Mouse (Mus musculus): Measurements from ENCODE around the gene Gas2. TPM values are rescaled to one million over a fixed set of nuclear protein-coding genes. Genes with fewer than 3 reads are reported as not detected.

Gene Gas2
- polyA plus RNA-seq, 1 experiment from 2014 or later = 10.2 TPM

DNA sequence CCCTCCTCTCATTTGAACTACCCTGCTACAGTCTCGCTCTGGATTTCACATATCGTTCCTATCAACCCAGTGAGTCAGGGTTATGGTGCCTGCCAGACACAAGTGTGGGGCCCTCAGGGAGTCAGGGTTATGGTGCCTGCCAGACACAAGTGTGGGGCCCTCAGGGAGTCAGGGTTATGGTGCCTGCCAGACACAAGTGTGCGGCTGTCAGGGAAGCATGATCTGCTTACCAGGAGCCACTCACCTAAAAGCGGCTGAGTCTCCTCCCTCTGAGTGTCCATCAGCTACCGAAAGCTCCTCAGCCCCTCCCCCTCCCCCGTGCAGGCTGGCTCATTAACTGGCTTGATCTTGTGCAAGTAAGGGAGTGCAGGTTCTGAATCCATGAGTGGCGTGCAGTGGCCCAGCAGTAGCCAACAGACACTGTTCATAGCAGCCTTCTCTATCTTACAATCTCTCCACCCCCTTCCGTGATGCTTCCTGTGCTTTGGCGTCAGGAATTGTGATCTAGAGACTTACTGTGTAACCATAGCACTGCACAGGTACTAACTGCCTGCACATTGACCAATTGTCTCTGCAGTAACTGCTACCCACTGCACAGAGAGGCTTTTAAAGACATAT lies 93.7 kb downstream of the Gas2 start:
- Histone ChIP-seq H3K9me3 (replicated peaks; ENCODE audit: control insufficient read depth, low read length) (no peaks in the 10 kb centered on the region), H3K9ac (ENCODE audit: low read length) (no peak overlapping the region), H3K4me3 (replicated peaks; ENCODE audit: low read length) (no peak overlapping the region), H3K27ac (ENCODE audit: low read length) (no peak overlapping the region), H3K4me1 (ENCODE audit: control insufficient read depth, insufficient read depth, low read length) (no peaks in the 10 kb centered on the region), H3K36me3 (ENCODE audit: control insufficient read depth, insufficient read depth, low read length) (no peaks in the 10 kb centered on the region), H3K4me2 (ENCODE audit: low read depth, low read length) (no peak overlapping the region), H3K27me3 (ENCODE audit: control insufficient read depth, insufficient read depth, low read length) (no peaks in the 10 kb centered on the region)
- ATAC-seq (ENCODE audit: insufficient read depth, low FRiP score) = no peak
- 54% methylated on average over 9 of the region's 9 CpGs for WGBS

GRCm38 (mm10) chr7:51957766-51958165 lies 96.0 kb downstream of the Gas2 start:
- no peak overlapping the region for H3K9ac ChIP-seq (ENCODE audit: low read length)
- H3K4me2 ChIP-seq (ENCODE audit: low read depth, low read length) = no peak overlapping the region
- no peaks in the 10 kb centered on the region for H3K9me3 ChIP-seq (replicated peaks; ENCODE audit: control insufficient read depth, low read length)
- H3K36me3 ChIP-seq (ENCODE audit: control insufficient read depth, insufficient read depth, low read length) = no peaks in the 10 kb centered on the region
- no peaks in the 10 kb centered on the region for H3K4me1 ChIP-seq (ENCODE audit: control insufficient read depth, insufficient read depth, low read length)
- H3K4me3 ChIP-seq (replicated peaks; ENCODE audit: low read length) = no peak overlapping the region
- H3K27me3 ChIP-seq (ENCODE audit: control insufficient read depth, insufficient read depth, low read length) = no peaks in the 10 kb centered on the region
- H3K27ac ChIP-seq (ENCODE audit: low read length) = no peak overlapping the region
- ATAC-seq (ENCODE audit: insufficient read depth, low FRiP score) = no peak

DNA sequence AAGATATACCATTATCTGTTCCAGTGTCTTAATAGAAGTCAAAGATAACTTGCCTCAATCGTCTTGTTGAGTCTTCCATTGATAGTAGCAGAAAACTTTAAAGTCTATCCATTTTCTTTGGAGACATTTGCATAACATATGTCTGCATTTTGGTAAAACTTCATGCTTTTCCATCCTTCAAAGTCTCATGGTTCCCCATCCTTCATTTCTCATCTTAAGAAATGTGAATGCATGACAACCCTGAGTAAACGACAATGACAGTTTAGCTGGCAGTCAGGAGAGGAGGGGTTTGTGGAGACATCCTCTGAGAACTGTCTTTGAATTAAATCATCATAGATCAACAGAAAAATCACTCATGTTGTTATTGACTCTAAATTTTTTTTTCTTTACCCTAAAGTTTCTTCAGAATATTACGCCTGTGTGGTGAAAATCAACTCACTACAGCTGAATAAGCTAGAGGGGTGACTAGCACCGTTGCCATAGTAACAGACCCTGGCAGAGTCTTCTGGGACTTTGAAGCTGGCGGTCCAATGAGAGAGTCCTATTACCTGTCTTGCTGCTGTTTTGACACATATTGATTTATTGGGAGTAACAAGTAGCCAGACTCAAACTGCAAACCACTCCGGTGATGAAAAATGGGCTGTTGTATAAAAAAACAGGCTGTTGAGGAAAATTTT lies 99.0 kb downstream of the Gas2 start:
- no peaks in the 10 kb centered on the region for H3K27me3 ChIP-seq (ENCODE audit: control insufficient read depth, insufficient read depth, low read length)
- no peak overlapping the region for H3K27ac ChIP-seq (ENCODE audit: low read length)
- H3K9ac ChIP-seq (ENCODE audit: low read length) = no peak overlapping the region
- no peak for ATAC-seq (ENCODE audit: insufficient read depth, low FRiP score)
- WGBS = 50% methylated on average over 6 of the region's 6 CpGs
- H3K4me3 ChIP-seq (replicated peaks; ENCODE audit: low read length) = no peak overlapping the region
- H3K4me1 ChIP-seq (ENCODE audit: control insufficient read depth, insufficient read depth, low read length) = no peaks in the 10 kb centered on the region
- H3K36me3 ChIP-seq (ENCODE audit: control insufficient read depth, insufficient read depth, low read length) = no peaks in the 10 kb centered on the region
- H3K4me2 ChIP-seq (ENCODE audit: low read depth, low read length) = no peak overlapping the region
- H3K9me3 ChIP-seq (replicated peaks; ENCODE audit: control insufficient read depth, low read length) = no peaks in the 10 kb centered on the region

DNA sequence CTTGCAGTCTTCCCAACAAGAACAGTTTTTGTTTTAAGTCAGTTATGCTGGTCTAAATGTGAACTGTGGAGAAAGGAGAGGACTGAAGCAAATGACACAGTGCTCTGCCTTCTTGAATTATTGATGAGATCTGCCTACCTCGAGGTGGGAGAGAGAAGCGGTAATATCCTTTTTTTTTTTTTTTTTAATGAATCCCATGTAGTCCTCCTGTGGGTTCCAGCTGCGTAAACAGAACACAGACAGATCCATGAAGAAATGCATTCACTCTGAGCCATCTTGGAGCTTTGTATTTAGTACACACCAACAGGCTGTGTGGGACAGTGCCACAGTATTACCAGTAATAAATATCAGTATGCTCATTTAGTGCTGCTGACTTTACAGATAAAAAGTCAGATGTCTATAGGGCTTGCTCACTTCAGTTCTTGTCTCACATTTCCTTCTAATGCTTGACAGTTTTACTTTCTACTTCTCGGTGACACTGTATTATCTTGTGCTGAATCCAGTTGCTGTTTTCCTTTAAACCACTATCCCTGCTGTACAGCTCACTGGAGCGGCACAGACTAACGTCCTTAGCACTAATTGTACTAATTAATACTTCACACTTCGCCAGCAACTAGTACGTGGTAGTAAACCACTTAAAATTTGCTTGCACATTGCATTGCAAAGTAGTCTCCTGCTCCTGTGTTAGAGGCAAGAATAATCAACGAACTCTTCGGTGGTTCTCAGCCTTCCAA lies 100.6 kb downstream of the Gas2 start:
- WGBS = 78% methylated on average over 10 of the region's 10 CpGs

GRCm38 (mm10) chr7:51964681-51965080 lies 102.9 kb downstream of the Gas2 start:
- Histone ChIP-seq H3K4me1 (ENCODE audit: control insufficient read depth, insufficient read depth, low read length) (no peaks in the 10 kb centered on the region), H3K4me2 (ENCODE audit: low read depth, low read length) (no peak overlapping the region), H3K27me3 (ENCODE audit: control insufficient read depth, insufficient read depth, low read length) (no peaks in the 10 kb centered on the region), H3K27ac (ENCODE audit: low read length) (no peak overlapping the region), H3K36me3 (ENCODE audit: control insufficient read depth, insufficient read depth, low read length) (no peaks in the 10 kb centered on the region), H3K9ac (ENCODE audit: low read length) (no peak overlapping the region), H3K4me3 (replicated peaks; ENCODE audit: low read length) (no peak overlapping the region), H3K9me3 (replicated peaks; ENCODE audit: control insufficient read depth, low read length) (no peaks in the 10 kb centered on the region)
- no peak for ATAC-seq (ENCODE audit: insufficient read depth, low FRiP score)
- 83% methylated on average over 7 of the region's 7 CpGs for WGBS

More for the DNA sequence above, 100.6 kb downstream of the Gas2 start:
- no peak overlapping the region for H3K4me2 ChIP-seq (ENCODE audit: low read depth, low read length)
- H3K27ac ChIP-seq (ENCODE audit: low read length) = no peak overlapping the region
- H3K4me1 ChIP-seq (ENCODE audit: control insufficient read depth, insufficient read depth, low read length) = no peaks in the 10 kb centered on the region
- H3K27me3 ChIP-seq (ENCODE audit: control insufficient read depth, insufficient read depth, low read length) = no peaks in the 10 kb centered on the region
- H3K36me3 ChIP-seq (ENCODE audit: control insufficient read depth, insufficient read depth, low read length) = no peaks in the 10 kb centered on the region
- no peak overlapping the region for H3K4me3 ChIP-seq (replicated peaks; ENCODE audit: low read length)
- no peak overlapping the region for H3K9ac ChIP-seq (ENCODE audit: low read length)
- no peaks in the 10 kb centered on the region for H3K9me3 ChIP-seq (replicated peaks; ENCODE audit: control insufficient read depth, low read length)
- ATAC-seq (ENCODE audit: insufficient read depth, low FRiP score) = no peak

- H3K9me3 ChIP-seq (replicated peaks; ENCODE audit: control insufficient read depth, low read length) = no peaks in the 10 kb centered on the region
- H3K27me3 ChIP-seq (ENCODE audit: control insufficient read depth, insufficient read depth, low read length) = no peaks in the 10 kb centered on the region
- no peak for ATAC-seq (ENCODE audit: insufficient read depth, low FRiP score)
- H3K4me3 ChIP-seq (replicated peaks; ENCODE audit: low read length) = no peak overlapping the region
- no peak overlapping the region for H3K4me2 ChIP-seq (ENCODE audit: low read depth, low read length)
- no peak overlapping the region for H3K9ac ChIP-seq (ENCODE audit: low read length)
- H3K36me3 ChIP-seq (ENCODE audit: control insufficient read depth, insufficient read depth, low read length) = no peaks in the 10 kb centered on the region
- H3K27ac ChIP-seq (ENCODE audit: low read length) = no peak overlapping the region
- WGBS = 82% methylated on average over 4 of the region's 4 CpGs
- no peaks in the 10 kb centered on the region for H3K4me1 ChIP-seq (ENCODE audit: control insufficient read depth, insufficient read depth, low read length)
These were observed 105.8 kb downstream of the Gas2 start for GRCm38 (mm10) chr7:51967581-51967980.

- H3K4me2 ChIP-seq (ENCODE audit: low read depth, low read length) = no peak overlapping the region
- H3K27ac ChIP-seq (ENCODE audit: low read length) = no peak overlapping the region
- H3K36me3 ChIP-seq (ENCODE audit: control insufficient read depth, insufficient read depth, low read length) = no peaks in the 10 kb centered on the region
- ATAC-seq (ENCODE audit: insufficient read depth, low FRiP score) = no peak
- no peak overlapping the region for H3K4me3 ChIP-seq (replicated peaks; ENCODE audit: low read length)
- no peak overlapping the region for H3K9ac ChIP-seq (ENCODE audit: low read length)
- H3K9me3 ChIP-seq (replicated peaks; ENCODE audit: control insufficient read depth, low read length) = no peaks in the 10 kb centered on the region
- H3K4me1 ChIP-seq (ENCODE audit: control insufficient read depth, insufficient read depth, low read length) = no peaks in the 10 kb centered on the region
- no peaks in the 10 kb centered on the region for H3K27me3 ChIP-seq (ENCODE audit: control insufficient read depth, insufficient read depth, low read length)
These were observed 107.6 kb downstream of the Gas2 start for GRCm38 (mm10) chr7:51969379-51969778.

DNA sequence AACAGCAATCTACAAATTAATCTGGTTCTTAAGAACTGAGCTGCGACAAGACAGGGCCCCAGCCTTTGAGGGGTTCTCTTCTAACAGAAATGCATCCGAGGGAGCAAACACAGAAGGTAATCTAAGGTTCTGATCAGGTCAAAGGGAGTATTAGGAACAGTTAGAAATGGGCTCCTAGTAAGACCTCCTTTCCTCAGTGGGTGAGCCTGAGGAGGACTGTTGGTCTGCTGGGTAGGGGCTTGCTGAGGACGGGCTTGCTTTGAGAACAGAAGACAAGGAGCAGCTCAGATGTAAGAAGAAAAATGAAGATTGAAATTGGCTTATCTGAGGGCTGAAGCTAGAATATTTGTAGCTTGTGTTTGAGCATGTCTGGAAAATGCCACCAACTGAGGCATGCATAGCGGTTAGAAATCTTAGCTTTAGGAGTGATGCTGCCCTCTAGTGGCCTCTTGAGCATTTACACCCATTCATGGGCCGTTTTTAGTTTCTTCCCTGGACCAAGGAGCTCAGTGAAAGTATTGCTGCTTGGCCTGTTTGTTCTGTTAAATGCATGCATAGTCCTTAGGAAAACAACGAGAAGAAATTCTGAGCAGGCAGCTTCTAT lies 110.5 kb downstream of the Gas2 start:
- Histone ChIP-seq H3K36me3 (ENCODE audit: control insufficient read depth, insufficient read depth, low read length) (no peaks in the 10 kb centered on the region), H3K4me2 (ENCODE audit: low read depth, low read length) (no peak overlapping the region), H3K9me3 (replicated peaks; ENCODE audit: control insufficient read depth, low read length) (no peaks in the 10 kb centered on the region), H3K9ac (ENCODE audit: low read length) (no peak overlapping the region), H3K4me1 (ENCODE audit: control insufficient read depth, insufficient read depth, low read length) (no peaks in the 10 kb centered on the region), H3K27ac (ENCODE audit: low read length) (no peak overlapping the region), H3K27me3 (ENCODE audit: control insufficient read depth, insufficient read depth, low read length) (no peaks in the 10 kb centered on the region), H3K4me3 (replicated peaks; ENCODE audit: low read length) (no peak overlapping the region)
- ATAC-seq (ENCODE audit: insufficient read depth, low FRiP score) = no peak
- WGBS = 32% methylated on average over 6 of the region's 6 CpGs

DNA sequence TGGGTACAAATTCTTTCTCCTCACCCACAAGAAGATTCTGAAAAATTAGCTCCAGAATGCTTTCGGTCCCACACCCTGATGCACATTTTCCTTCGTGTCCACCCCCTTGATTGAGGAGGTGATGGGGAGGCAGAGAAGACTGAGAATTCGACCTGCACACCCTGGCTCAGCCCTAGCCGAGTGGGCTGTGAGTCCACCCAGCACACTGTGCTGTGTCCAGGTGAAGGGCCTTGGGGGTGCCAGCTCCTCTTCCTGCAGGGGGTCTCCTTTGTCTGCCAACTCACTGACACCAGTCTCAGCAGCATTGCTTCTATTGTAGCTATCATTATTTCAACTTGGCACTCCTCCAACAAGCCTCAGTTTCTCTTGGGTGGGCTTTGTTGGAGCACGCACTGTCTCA lies 111.3 kb downstream of the Gas2 start:
- WGBS = 68% methylated on average over 5 of the region's 5 CpGs
- no peak overlapping the region for H3K4me3 ChIP-seq (replicated peaks; ENCODE audit: low read length)

More for the DNA sequence above, 111.3 kb downstream of the Gas2 start:
- Histone ChIP-seq H3K4me2 (ENCODE audit: low read depth, low read length) (no peak overlapping the region), H3K36me3 (ENCODE audit: control insufficient read depth, insufficient read depth, low read length) (no peaks in the 10 kb centered on the region), H3K9ac (ENCODE audit: low read length) (no peak overlapping the region), H3K27ac (ENCODE audit: low read length) (no peak overlapping the region), H3K4me1 (ENCODE audit: control insufficient read depth, insufficient read depth, low read length) (no peaks in the 10 kb centered on the region), H3K9me3 (replicated peaks; ENCODE audit: control insufficient read depth, low read length) (no peaks in the 10 kb centered on the region), H3K27me3 (ENCODE audit: control insufficient read depth, insufficient read depth, low read length) (no peaks in the 10 kb centered on the region)
- no peak for ATAC-seq (ENCODE audit: insufficient read depth, low FRiP score)
